Mouse (Mus musculus) forebrain, postnatal 0 days (tissue): ENCODE results near the gene Crhr2. TPM values are rescaled to one million over a fixed set of nuclear protein-coding genes. Genes with fewer than 3 reads are reported as not detected.

Source experiments
- ATAC-seq: fragments of 200-750 bp; cut with Nextera tagmentation; 2 replicates; pipeline ENCODE4 v1.8.0; 2017; ENCODE audit warnings: mild to moderate bottlenecking, moderate library complexity
- DNase-seq: peaks from one replicate; pipeline ENCODE4 v3.0.0-alpha.2; 2015
- H3K27ac ChIP-seq: fragments of 300-500 bp; sonication (generic); 2 replicates; pipeline ENCODE4 v1.5.1; 2014; ENCODE audit warnings: low read depth, mild to moderate bottlenecking, antibody characterized with exemption, low read length, moderate library complexity, mixed read lengths
- H3K27me3 ChIP-seq: fragments of 300-500 bp; sonication (generic); 2 replicates; pipeline ENCODE4 v1.6.1; 2014; ENCODE audit warnings: mild to moderate bottlenecking, low read length, mixed read lengths; ENCODE audit not compliant: insufficient read depth
- H3K36me3 ChIP-seq: fragments of 300-500 bp; sonication (generic); 2 replicates; pipeline ENCODE4 v1.6.1; 2014; ENCODE audit warnings: mild to moderate bottlenecking, moderate library complexity; ENCODE audit not compliant: insufficient read depth
- H3K4me1 ChIP-seq: fragments of 300-500 bp; sonication (generic); 2 replicates; pipeline ENCODE4 v1.6.1; 2014; ENCODE audit warnings: antibody characterized with exemption; ENCODE audit not compliant: insufficient read depth
- H3K4me2 ChIP-seq: fragments of 300-500 bp; sonication (generic); 2 replicates; pipeline ENCODE4 v1.6.1; 2014; ENCODE audit warnings: low read depth, mild to moderate bottlenecking, moderate library complexity
- H3K4me3 ChIP-seq: fragments of 300-500 bp; sonication (generic); 2 replicates; pipeline ENCODE4 v1.5.1; 2014; ENCODE audit warnings: low read depth, low read length, mixed read lengths
- H3K9ac ChIP-seq: fragments of 300-500 bp; sonication (generic); 2 replicates; pipeline ENCODE4 v1.6.1; 2014; ENCODE audit warnings: mild to moderate bottlenecking
- H3K9me3 ChIP-seq: fragments of 300-500 bp; sonication (generic); 2 replicates; pipeline ENCODE4 v1.6.1; 2016; ENCODE audit warnings: low read length
- CTCF ChIP-seq: sonication (generic); IDR thresholded peaks from 2 replicates; pipeline ENCODE4 v1.5.1; 2016; ENCODE audit warnings: antibody characterized with exemption, control low read depth, low read depth
- WGBS: fragments of 180-500 bp; shearing (Covaris S2); extraction: QIAGEN DNeasy Blood & Tissue Kit; methylation state at CpG from one replicate; pipeline ENCODE4 v1.1.7; 2014; 5-methylcytosine and 5-hydroxymethylcytosine counted together
- polyA plus RNA-seq: library from polyadenylated mRNA; unstranded; fragments of >200 nt; fragmentation: Nextera tagmentation; extraction: Ambion mirVana; gene quantifications from 2 replicates; pipeline ENCODE4 v1.2.1, GENCODE M21; 2015
- total RNA-seq: library from RNA; depleted of rRNA; stranded (reverse); fragments of >200 nt; gene quantifications from 2 replicates; pipeline ENCODE4 v1.2.3, GENCODE M21; 2014

The Crhr2 gene
- total and polyA plus RNA-seq, 2 experiments from 2014 or later, result 1.3 to 1.6 TPM

DNA sequence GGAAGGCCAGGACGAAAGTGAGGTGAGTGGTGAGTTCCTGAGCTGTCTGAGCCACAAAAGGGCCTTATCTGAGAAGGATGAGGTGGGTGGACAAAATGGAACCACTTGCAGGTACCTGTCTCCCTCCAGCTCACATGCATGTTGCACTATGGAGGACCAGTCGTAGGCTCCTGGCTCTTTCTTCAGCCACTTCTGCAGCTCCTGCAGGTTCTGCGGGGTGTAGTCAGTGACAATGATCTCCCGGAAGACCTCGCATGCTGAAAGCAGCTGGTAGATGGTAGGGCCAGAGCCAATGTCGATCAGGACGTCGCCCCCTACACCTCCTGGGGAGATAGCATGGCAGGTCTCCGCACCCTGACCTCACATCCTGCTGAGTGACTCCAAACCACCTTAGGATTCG lies 40.4 kb upstream of the Crhr2 start:
- Histone ChIP-seq H3K36me3 (no peaks in the 10 kb centered on the region), H3K4me1 (no peaks in the 10 kb centered on the region), H3K4me3 (no peak overlapping the region), H3K9ac (no peak overlapping the region), H3K27me3 (no peaks in the 10 kb centered on the region), H3K4me2 (no peak overlapping the region), H3K9me3 (no peaks in the 10 kb centered on the region), H3K27ac (no peak overlapping the region)
- ATAC-seq (no peak), DNase-seq (no peak)
- WGBS, result 61% methylated on average over 10 of the region's 10 CpGs
- TF ChIP-seq CTCF, result no peak

DNA sequence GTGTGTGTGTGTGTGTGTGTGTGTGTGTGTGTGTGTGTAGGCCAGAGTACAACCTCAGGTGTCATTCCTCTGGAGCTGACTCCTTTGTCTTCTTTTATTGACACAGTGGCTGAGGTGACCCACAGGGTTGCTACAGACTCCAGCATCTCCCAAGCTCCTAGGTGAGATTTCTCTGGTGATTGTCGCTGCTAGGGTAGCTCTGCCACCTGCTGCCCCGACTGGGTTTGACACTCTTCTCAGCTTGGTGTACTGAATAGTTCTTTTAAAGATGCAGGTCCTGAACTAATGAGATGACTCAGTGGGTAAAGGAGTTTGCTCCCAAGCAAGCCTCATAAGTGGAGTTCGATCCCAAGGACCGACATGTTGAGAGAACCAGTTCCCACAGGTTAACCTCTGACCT lies 38.8 kb upstream of the Crhr2 start:
- 57% methylated on average over 4 of the region's 4 CpGs for WGBS
- no peaks in the 10 kb centered on the region for H3K9me3 ChIP-seq
- peak; percentile 58; the same call in 1 of the 2 replicates for ATAC-seq
- no peak overlapping the region for H3K4me2 ChIP-seq
- no peak overlapping the region for H3K4me3 ChIP-seq
- no peak overlapping the region for H3K27ac ChIP-seq
- H3K36me3 ChIP-seq, result no peaks in the 10 kb centered on the region
- TF ChIP-seq CTCF, result peak; percentile 57
- DNase-seq, result peak; percentile 26
- H3K9ac ChIP-seq, result no peak overlapping the region
- H3K27me3 ChIP-seq, result no peaks in the 10 kb centered on the region
- H3K4me1 ChIP-seq, result no peaks in the 10 kb centered on the region

DNA sequence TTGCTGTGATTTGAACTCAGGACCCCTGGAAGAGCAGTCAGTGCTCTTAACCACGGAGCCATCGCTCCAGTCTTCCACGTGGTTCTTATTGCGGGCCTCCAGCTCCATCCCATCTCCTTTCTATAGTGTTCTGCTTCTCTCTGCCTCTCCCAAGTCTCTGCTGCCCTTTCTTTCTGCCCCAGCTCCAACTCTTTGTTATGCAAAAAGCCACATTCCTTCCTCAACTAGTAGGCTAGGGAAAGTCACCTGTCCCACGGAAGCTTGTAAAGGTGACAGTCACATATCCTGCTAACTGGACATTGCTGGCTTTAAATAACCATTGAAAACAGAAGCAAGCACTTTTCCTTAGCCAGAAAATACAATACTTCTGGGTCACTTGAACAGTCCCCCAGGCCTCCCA lies 37.0 kb upstream of the Crhr2 start:
- no peak overlapping the region for H3K27ac ChIP-seq

DNA sequence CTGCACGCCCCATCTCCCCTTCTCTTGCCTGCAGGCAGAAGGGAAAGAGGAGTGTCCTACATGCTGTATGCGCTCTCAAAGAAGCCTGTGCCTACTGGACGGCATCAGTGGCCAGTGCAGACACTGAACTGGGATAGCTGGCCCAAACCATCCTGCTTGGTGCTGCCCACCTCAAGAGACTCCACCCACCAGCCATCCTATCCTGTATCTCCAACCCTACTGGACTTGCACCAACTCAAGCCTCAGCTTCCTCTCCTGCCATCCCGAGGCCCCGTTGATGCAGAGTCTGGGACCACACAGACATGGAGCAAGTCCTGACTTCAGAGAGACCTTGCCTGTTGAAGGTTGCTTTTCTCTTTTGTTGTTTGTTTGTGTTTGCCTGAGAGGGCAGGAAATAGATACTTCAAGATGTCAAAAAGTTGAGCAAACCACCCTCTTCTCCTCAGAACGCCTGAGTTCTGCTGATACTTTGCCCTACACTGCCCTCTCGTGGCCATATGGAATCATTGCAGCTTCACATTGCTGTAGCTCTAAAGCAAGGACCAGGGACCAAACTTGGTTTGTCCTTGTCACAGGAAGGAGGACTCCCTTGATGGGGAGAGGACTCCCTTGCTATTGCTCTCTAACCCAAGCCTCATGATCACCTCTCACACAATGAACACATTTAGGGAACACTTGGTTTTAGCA lies 34.1 kb upstream of the Crhr2 start:
- Histone ChIP-seq H3K4me3 (no peak overlapping the region), H3K27me3 (no peaks in the 10 kb centered on the region), H3K9me3 (no peaks in the 10 kb centered on the region), H3K4me2 (no peak overlapping the region), H3K36me3 (no peaks in the 10 kb centered on the region), H3K4me1 (no peaks in the 10 kb centered on the region), H3K9ac (no peak overlapping the region), H3K27ac (no peak overlapping the region)
- DNase-seq (peak; percentile 88), ATAC-seq (peak; percentile 79)
- TF ChIP-seq CTCF, result peak; percentile 99
- 58% methylated on average over 7 of the region's 7 CpGs for WGBS

More for the DNA sequence above, 37.0 kb upstream of the Crhr2 start:
- Histone ChIP-seq H3K9ac (no peak overlapping the region), H3K4me3 (no peak overlapping the region), H3K27me3 (no peaks in the 10 kb centered on the region), H3K4me1 (no peaks in the 10 kb centered on the region), H3K36me3 (no peaks in the 10 kb centered on the region), H3K9me3 (no peaks in the 10 kb centered on the region), H3K4me2 (no peak overlapping the region)
- no peak for DNase-seq
- ATAC-seq, result no peak
- 59% methylated on average over 5 of the region's 5 CpGs for WGBS
- no peak for TF ChIP-seq CTCF

DNA sequence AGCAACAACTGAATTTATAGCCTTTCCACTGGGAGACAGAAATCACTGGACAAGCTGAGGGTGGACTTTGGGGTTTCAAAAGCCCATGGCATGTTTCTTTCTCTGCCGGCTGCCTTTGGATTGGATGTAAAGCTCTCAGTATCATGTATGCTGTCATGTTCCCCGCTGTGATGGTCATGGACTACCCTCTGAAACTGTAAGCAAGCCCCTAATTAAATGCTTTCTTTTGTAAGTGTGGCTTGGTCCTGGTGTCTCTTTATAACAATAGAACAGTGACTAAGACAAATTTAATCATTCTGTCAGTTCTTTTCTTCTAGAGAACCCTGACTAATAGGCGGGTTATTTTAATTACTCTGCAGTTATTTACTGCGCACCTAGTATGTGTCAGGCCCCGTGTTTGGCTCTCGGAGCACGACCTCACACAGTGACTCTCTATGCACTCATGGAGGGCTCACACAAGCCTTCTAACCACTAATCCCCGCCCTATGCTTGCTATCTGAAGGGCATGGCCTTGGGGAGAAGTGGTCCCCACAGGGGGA lies 30.3 kb upstream of the Crhr2 start:
- Histone ChIP-seq H3K27me3 (no peaks in the 10 kb centered on the region), H3K9me3 (no peaks in the 10 kb centered on the region), H3K36me3 (no peaks in the 10 kb centered on the region), H3K4me3 (no peak overlapping the region), H3K9ac (no peak overlapping the region), H3K4me2 (no peak overlapping the region), H3K27ac (no peak overlapping the region), H3K4me1 (no peaks in the 10 kb centered on the region)
- DNase-seq, result no peak
- no peak for TF ChIP-seq CTCF
- no peak for ATAC-seq
- 55% methylated on average over 8 of the region's 8 CpGs for WGBS

DNA sequence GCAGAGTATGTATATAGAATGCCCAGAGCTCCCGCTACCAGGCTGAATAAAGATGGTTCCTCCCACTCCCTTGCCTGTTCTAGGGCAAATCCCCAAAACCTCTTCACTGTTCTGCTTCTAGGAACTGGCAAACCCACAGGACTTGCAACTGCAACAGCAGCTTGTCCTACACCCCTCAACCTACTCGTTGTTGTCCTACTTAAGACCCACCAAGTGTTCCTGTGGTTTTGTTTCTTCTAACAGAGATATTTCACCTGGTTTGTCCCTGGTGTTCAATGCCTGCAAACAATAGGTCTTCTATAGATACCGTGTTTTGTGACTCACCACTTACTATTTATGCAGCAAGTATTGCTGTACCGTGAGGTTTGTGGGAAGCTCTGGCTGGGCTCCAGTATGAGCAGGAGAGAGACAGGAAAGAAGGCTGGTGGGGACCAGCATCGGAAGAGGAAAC lies 28.5 kb upstream of the Crhr2 start:
- Histone ChIP-seq H3K9ac (no peak overlapping the region), H3K36me3 (no peaks in the 10 kb centered on the region), H3K4me1 (no peaks in the 10 kb centered on the region), H3K4me3 (no peak overlapping the region), H3K4me2 (no peak overlapping the region), H3K9me3 (no peaks in the 10 kb centered on the region), H3K27ac (no peak overlapping the region), H3K27me3 (no peaks in the 10 kb centered on the region)
- ATAC-seq, result 0 out of 2 replicates have a peak, but pooled peaks have one; percentile 20
- 56% methylated on average over 5 of the region's 5 CpGs for WGBS
- peak; percentile 14 for DNase-seq
- no peak for TF ChIP-seq CTCF

DNA sequence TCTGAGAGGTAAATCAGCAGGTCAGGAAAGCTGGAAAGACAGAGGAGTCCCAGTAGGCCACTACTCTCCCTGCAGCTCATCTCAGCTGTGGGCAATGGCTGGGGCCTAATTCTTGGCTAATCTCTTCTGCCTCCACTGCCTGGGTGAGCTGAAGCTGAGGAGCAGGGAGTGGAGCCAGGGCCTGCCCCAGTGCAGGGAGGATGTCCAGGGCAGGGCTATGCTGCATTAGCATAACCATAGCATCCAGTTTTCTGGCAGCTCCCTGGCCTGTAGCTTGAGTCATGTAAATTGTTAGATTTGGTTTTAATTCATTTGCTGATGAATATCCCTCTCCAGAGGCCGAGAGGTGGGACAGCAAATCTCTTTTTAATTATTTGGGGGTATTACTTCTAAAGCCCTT lies 26.4 kb upstream of the Crhr2 start:
- no peak for DNase-seq
- 67% methylated on average over 1 of the region's 1 CpGs for WGBS
- no peak overlapping the region for H3K27ac ChIP-seq

More for the DNA sequence above, 26.4 kb upstream of the Crhr2 start:
- Histone ChIP-seq H3K4me3 (no peak overlapping the region), H3K4me1 (no peaks in the 10 kb centered on the region), H3K36me3 (no peaks in the 10 kb centered on the region), H3K9me3 (no peaks in the 10 kb centered on the region), H3K9ac (no peak overlapping the region), H3K27me3 (no peaks in the 10 kb centered on the region), H3K4me2 (no peak overlapping the region)
- ATAC-seq, result no peak
- TF ChIP-seq CTCF, result no peak
